Mouse (Mus musculus) lung, embryonic 16.5 days (tissue): Measurements from ENCODE around the gene Vsnl1. TPM values are rescaled to one million over a fixed set of nuclear protein-coding genes. Genes with fewer than 3 reads are reported as not detected.
A peak's percentile ranks its signal among the peaks of the same experiment; 100 is the strongest.

Experiments
- ATAC-seq: fragments of 200-750 bp; cut with Nextera tagmentation; 2 replicates; pipeline ENCODE4 v1.8.0; 2017; ENCODE audit warnings: low read depth, mild to moderate bottlenecking, moderate library complexity
- H3K27ac ChIP-seq: fragments of 300-500 bp; sonication (generic); 2 replicates; pipeline ENCODE4 v1.5.1; 2014; ENCODE audit warnings: mild to moderate bottlenecking, control low read depth, low read length
- H3K27me3 ChIP-seq: fragments of 300-500 bp; sonication (generic); 2 replicates; pipeline ENCODE4 v1.6.1; 2014; ENCODE audit warnings: low read depth, low read length, mixed read lengths; ENCODE audit not compliant: control insufficient read depth, insufficient read depth
- H3K36me3 ChIP-seq: fragments of 300-500 bp; sonication (generic); 2 replicates; pipeline ENCODE4 v1.6.1; 2014; ENCODE audit warnings: low read length; ENCODE audit not compliant: control insufficient read depth, insufficient read depth
- H3K4me1 ChIP-seq: fragments of 300-500 bp; sonication (generic); replicated peaks from 2 replicates; pipeline ENCODE4 v1.6.1; 2014; ENCODE audit warnings: low read length, mixed read lengths; ENCODE audit not compliant: control insufficient read depth, insufficient read depth
- H3K4me2 ChIP-seq: fragments of 300-500 bp; sonication (generic); 2 replicates; pipeline ENCODE4 v1.6.1; 2014; ENCODE audit warnings: low read depth, low read length, control low read depth
- H3K4me3 ChIP-seq: fragments of 300-500 bp; sonication (generic); 2 replicates; pipeline ENCODE4 v1.5.1; 2014; ENCODE audit warnings: mild to moderate bottlenecking, low read length, control low read depth
- H3K9ac ChIP-seq: fragments of 300-500 bp; sonication (generic); 2 replicates; pipeline ENCODE4 v1.6.1; 2014; ENCODE audit warnings: low read length, control low read depth
- H3K9me3 ChIP-seq: fragments of 300-500 bp; sonication (generic); 2 replicates; pipeline ENCODE4 v1.6.1; 2016; ENCODE audit warnings: low read length; ENCODE audit not compliant: control insufficient read depth
- WGBS: fragments of 180-500 bp; shearing (Covaris S2); extraction: QIAGEN DNeasy Blood & Tissue Kit; methylation state at CpG from one replicate; pipeline ENCODE4 v1.1.7; 2014; 5-methylcytosine and 5-hydroxymethylcytosine counted together
- polyA plus RNA-seq: library from polyadenylated mRNA; unstranded; fragments of >200 nt; fragmentation: Nextera tagmentation; extraction: Ambion mirVana; gene quantifications from 2 replicates; pipeline ENCODE4 v1.2.1, GENCODE M21; 2015

The Vsnl1 gene
- polyA plus RNA-seq, 1 experiment from 2014 or later: 7.1 TPM

DNA sequence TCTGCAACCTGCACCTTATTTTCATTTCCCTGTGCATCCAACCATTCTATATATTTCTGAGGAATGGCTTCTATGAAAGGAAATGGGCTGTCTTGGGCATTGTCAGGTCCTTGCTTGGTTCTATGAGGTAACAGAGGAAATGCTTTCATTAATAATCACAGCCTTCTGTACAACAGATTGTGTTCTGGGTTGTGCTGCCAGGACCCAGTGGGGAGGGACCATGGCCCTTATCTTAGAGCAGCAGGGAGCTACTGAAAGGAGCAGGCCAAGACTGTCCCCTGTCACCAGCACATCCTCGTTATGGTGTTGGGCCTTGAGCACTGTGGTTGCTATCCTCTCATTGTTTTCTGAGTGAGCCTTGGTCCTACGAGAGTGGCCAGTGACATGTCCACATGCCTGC, 40.9 kb downstream of the Vsnl1 start:
- WGBS: 51% methylated on average over 2 of the region's 2 CpGs
- H3K4me3 ChIP-seq: no peak overlapping the region

DNA sequence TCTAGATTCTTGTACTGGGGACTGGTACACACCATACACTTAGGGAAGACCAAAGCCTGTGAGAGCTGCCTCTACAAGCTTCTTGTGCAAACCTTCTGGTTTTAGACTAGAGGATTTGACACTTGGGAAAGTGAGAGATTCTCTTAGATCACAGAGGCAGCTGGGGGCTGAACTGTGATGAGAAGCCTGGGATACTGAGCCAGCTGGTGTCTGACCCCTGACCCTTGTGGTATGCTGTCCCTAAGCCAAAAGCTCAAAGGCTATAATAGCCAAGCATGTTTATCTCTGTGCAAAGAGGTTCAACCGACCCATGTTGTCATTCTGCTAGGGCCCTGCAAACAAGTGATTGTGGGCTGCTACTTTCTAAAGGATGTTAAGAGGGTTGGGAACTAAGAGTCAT, 43.9 kb downstream of the Vsnl1 start:
- peak overlapping the region; percentile 51; the same call in 1 of the 2 replicates for H3K27ac ChIP-seq

More for the DNA sequence above, 40.9 kb downstream of the Vsnl1 start:
- no peak for ATAC-seq
- no peak overlapping the region for H3K27ac ChIP-seq
- no peak overlapping the region for H3K4me2 ChIP-seq
- H3K4me1 ChIP-seq: peaks cover 13% of the 10 kb centered on the region
- H3K27me3 ChIP-seq: no peaks in the 10 kb centered on the region
- H3K9ac ChIP-seq: no peak overlapping the region
- H3K36me3 ChIP-seq: no peaks in the 10 kb centered on the region
- H3K9me3 ChIP-seq: no peaks in the 10 kb centered on the region

DNA sequence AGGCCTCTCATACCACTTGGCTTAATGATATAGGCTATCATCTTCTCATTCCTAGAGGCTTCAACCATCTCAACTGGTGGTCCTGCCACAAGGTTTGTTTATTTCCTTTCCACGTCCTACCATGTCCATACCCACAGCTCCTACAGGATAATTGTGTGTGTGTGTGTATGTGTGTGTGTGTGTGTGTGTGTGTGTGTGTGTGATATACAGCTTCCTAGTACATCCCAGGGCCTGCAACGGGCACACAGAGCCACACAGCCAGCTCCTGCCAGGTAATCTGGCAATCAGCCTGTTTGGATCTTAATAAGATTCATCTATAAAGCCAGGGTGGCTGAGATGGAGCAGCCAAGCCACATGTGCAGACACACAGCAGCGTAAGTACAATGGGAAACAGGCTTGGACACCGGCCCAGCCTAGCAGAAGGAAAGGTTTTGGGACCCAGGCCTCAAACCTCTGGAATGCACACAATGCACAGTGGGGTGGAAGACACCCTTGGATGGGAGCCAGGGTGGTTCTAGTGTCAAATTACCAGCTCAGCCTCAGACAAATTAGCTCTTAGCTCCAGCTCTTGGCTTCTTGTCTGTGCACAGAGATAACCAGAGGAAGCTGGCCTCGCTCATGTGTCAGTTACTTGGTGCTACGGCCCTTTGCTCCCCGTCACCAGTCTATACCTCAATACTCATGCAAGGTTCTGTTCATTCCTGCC, 45.0 kb downstream of the Vsnl1 start:
- Histone ChIP-seq H3K4me1 (peaks cover 13% of the 10 kb centered on the region), H3K4me2 (no peak overlapping the region), H3K27me3 (no peaks in the 10 kb centered on the region), H3K36me3 (no peaks in the 10 kb centered on the region), H3K9me3 (no peaks in the 10 kb centered on the region), H3K27ac (0 out of 2 replicates have a peak overlapping the region, but pooled peaks have one; percentile 15), H3K9ac (no peak overlapping the region), H3K4me3 (no peak overlapping the region)
- ATAC-seq: peak; percentile 89
- 31% methylated on average over 7 of the region's 7 CpGs for WGBS

More for the DNA sequence above, 43.9 kb downstream of the Vsnl1 start:
- Histone ChIP-seq H3K4me2 (no peak overlapping the region), H3K4me3 (no peak overlapping the region), H3K4me1 (peaks cover 13% of the 10 kb centered on the region), H3K27me3 (no peaks in the 10 kb centered on the region), H3K36me3 (no peaks in the 10 kb centered on the region), H3K9me3 (no peaks in the 10 kb centered on the region), H3K9ac (no peak overlapping the region)
- 3% methylated on average over 1 of the region's 1 CpGs for WGBS
- ATAC-seq: peak; percentile 86

DNA sequence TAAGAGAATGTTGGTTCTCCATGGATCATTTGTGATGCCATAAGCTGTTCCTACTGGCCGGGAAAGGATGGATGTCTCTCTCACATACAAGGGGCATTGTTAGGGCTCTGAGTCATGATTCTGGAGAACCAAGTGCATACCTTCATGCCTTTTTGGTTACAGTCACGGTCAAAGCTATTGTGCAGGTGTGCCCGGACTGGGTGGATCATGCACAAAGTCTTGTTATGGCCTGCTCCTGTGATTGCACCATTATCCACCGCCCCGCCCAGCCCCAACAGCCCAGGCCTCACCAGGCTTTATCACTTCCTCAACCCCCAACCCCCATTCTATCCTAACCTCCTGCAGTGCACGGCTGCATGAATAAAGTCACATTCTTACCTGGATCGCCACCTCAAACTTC, 47.3 kb downstream of the Vsnl1 start:
- no peaks in the 10 kb centered on the region for H3K27me3 ChIP-seq
- H3K36me3 ChIP-seq: no peaks in the 10 kb centered on the region
- H3K4me1 ChIP-seq: peaks cover 13% of the 10 kb centered on the region
- no peak overlapping the region for H3K9ac ChIP-seq
- 82% methylated on average over 7 of the region's 7 CpGs for WGBS
- H3K4me3 ChIP-seq: no peak overlapping the region
- no peaks in the 10 kb centered on the region for H3K9me3 ChIP-seq
- H3K27ac ChIP-seq: no peak overlapping the region
- H3K4me2 ChIP-seq: no peak overlapping the region
- ATAC-seq: no peak

DNA sequence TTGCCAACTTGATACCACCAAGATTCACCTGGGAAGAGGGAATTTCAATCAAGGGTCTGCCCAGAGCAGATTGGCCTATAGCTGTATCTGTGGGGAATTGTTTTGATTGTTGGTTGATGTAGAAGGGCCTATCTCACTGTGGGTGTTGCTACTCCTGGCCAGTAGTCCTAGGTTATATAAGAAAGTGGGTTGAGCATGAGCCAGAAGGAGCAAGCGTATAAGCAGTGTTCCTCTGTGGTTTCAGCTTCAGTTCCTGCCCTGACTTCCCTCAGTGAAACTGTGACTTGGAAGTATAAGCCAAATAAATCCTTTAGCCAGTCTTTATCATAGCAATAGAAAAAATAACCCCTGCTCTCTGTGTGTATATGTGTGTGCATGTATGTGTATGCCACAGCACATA, 51.7 kb downstream of the Vsnl1 start:
- Histone ChIP-seq H3K4me1 (no peaks in the 10 kb centered on the region), H3K36me3 (no peaks in the 10 kb centered on the region), H3K27ac (no peak overlapping the region), H3K9ac (no peak overlapping the region), H3K4me3 (no peak overlapping the region), H3K27me3 (no peaks in the 10 kb centered on the region), H3K4me2 (no peak overlapping the region), H3K9me3 (no peaks in the 10 kb centered on the region)
- WGBS: 88% methylated on average over 1 of the region's 1 CpGs
- ATAC-seq: no peak

DNA sequence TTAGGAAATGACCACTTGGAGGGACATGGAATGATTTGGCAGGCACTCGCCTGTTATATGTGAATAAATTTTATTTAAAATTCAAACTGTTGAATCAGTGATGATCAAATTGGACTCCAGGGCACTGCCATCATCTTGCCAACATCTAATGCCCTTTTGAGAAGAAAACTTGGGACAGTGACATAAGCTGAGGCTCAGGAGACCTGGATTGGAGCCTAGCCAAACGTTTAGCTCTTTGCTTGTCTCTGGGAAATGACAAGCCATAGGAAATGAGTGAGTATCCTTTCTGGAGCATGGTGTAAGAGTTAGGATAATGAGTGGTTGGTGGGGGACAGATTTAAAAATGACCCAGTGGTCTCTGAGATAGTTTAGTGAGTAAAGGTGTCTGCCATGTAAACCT, 57.0 kb downstream of the Vsnl1 start:
- 62% methylated on average over 2 of the region's 2 CpGs for WGBS
- no peaks in the 10 kb centered on the region for H3K27me3 ChIP-seq
- ATAC-seq: no peak
- no peak overlapping the region for H3K9ac ChIP-seq
- no peaks in the 10 kb centered on the region for H3K4me1 ChIP-seq
- no peak overlapping the region for H3K4me3 ChIP-seq
- H3K36me3 ChIP-seq: no peaks in the 10 kb centered on the region
- no peak overlapping the region for H3K4me2 ChIP-seq
- H3K9me3 ChIP-seq: no peaks in the 10 kb centered on the region
- H3K27ac ChIP-seq: no peak overlapping the region

DNA sequence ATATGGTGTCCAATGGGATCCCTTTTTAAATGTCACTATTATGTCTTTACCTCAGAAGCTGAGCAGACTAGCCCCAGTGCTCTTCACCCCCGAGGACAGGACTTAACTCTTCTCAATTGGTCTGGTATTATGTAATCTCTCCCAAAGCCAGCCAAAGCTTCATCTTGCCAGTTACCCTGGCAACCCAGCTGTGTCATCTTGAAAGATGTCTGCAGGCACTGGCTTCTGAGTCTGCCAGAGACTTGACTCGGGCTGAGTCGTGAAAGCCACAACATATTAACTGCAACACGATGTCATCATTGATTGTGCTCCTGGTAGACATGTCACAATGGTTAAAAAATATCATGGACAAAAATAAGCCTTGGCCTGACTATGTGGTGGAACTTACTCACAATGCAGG, 66.4 kb downstream of the Vsnl1 start:
- H3K9me3 ChIP-seq: no peaks in the 10 kb centered on the region

DNA sequence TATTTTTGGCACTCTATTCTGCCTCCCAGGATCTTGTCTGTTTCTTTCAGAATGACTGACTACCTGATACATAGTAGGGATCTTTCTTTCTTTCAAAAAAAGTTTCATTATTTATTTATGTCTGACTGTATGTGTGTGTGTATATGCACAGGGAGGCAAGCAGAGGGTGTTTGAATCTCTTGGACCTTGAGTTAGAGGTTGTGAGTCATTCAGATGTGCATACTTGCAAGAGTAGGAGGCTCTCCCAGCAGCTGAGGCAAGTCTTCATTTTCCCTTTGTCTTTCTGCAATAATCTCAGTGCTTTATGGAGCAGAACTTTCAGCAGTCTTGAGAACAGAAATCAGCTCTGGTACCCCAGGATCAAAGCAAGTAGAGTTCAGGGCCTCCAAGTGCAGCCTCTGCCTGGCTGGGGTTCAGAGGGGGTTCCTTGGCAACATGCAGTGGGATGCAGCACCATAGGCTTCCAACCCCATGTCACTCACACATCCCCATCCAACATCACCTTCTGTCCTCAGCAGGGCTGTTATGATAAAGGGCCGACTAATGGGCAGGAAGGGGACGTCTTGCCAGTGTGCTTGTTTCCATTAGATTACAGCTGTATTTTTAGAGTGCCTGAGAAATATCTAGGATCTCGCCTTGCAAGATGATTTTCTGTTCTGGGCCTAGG, 69.2 kb downstream of the Vsnl1 start:
- 21% methylated on average over 3 of the region's 3 CpGs for WGBS

More for the DNA sequence above, 66.4 kb downstream of the Vsnl1 start:
- Histone ChIP-seq H3K27ac (no peak overlapping the region), H3K36me3 (no peaks in the 10 kb centered on the region), H3K4me1 (no peaks in the 10 kb centered on the region), H3K4me3 (no peak overlapping the region), H3K4me2 (no peak overlapping the region), H3K27me3 (no peaks in the 10 kb centered on the region), H3K9ac (no peak overlapping the region)
- peak; percentile 68 for ATAC-seq
- WGBS: 39% methylated on average over 4 of the region's 4 CpGs

DNA sequence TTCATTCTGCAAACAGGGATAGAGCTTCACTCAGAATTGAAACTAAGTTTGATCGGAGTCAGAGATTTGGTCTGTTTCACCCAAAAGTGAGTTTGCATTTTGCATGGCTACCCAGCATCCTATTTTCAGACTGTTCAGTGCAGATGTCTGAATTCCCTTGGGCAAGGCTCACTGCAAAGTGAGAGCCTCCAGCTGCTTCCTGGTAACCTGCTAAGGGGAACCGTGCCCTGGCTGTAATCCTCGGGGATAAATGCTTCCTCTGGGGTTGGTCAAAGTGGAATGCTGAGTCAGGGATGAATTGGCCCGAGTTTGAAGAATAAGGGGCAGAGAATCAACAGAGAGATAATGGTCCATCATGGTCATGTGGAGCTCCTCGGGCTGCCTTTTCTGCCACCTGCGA, 71.5 kb downstream of the Vsnl1 start:
- no peaks in the 10 kb centered on the region for H3K27me3 ChIP-seq
- H3K9me3 ChIP-seq: no peaks in the 10 kb centered on the region
- no peak for ATAC-seq
- H3K4me3 ChIP-seq: no peak overlapping the region
- H3K4me2 ChIP-seq: no peak overlapping the region
- WGBS: 48% methylated on average over 6 of the region's 6 CpGs
- no peaks in the 10 kb centered on the region for H3K36me3 ChIP-seq
- no peak overlapping the region for H3K9ac ChIP-seq
- no peaks in the 10 kb centered on the region for H3K4me1 ChIP-seq
- no peak overlapping the region for H3K27ac ChIP-seq

More for the DNA sequence above, 69.2 kb downstream of the Vsnl1 start:
- ATAC-seq: peak; percentile 93
- Histone ChIP-seq H3K4me2 (no peak overlapping the region), H3K27ac (0 out of 2 replicates have a peak overlapping the region, but pooled peaks have one; percentile 22), H3K4me1 (no peaks in the 10 kb centered on the region), H3K27me3 (no peaks in the 10 kb centered on the region), H3K4me3 (no peak overlapping the region), H3K36me3 (no peaks in the 10 kb centered on the region), H3K9ac (no peak overlapping the region), H3K9me3 (no peaks in the 10 kb centered on the region)
